Mouse (Mus musculus) heart, postnatal 14 days (tissue): ENCODE measurements at regions not wholly inside any gene's neighbourhood (a gene's known extent, or its start where the extent isn't known, plus 50 kb on each side); places are given as distances from the start of the nearest gene placed in this dataset.

Source experiments
- DNase-seq, 2 experiments: peaks; one replicate each; pipeline ENCODE4 v3.0.0; 2021 to 2022
- intact Hi-C: fragments of 180-260 bp; cut with DNase I; formaldehyde crosslinking; loops from one replicate; pipeline ENCODE4 v1.15.1; 2025

DNA sequence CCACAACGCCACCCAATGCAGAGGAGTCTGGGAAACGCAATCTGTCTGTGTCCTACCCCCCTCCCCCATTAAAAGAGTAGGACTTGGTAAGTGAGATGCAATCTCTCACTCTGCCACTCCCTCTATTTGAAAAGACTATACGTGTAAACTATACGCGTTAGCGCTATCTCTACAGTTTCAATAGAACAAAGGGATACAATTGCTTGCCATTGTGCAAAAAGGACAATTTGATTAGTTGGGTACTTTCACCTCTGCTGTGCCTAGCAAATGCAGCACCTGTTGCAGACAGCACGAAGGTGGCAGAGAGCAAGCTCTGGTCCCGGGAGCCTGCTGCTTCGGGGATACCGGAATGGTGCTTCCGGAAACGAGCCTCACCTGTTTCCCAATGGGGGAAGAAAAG lies 137.5 kb upstream of the Btg1 start:
- intact Hi-C loops = no loop called here
- DNase-seq = no peak

DNA sequence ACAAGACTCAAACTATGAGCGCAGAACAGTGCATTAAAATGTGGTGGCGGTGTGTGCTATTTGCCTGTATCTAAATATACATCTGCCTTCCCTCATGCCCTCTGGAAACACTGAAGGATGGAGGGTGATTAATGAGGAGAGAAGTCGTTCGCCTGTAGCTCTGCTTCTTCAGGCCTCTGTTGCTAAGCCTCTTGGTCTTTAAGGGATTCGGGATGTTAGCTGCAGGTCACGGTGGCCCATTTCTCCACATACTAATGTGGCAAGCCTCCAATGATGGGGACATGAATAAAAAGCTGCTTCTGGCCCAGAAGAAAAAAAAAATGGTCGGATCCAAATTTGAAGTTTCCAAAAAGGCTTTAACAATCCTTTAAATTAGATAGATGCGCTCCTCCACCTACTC lies 137.0 kb upstream of the Btg1 start:
- intact Hi-C loops = no loop called here
- DNase-seq = no peak

DNA sequence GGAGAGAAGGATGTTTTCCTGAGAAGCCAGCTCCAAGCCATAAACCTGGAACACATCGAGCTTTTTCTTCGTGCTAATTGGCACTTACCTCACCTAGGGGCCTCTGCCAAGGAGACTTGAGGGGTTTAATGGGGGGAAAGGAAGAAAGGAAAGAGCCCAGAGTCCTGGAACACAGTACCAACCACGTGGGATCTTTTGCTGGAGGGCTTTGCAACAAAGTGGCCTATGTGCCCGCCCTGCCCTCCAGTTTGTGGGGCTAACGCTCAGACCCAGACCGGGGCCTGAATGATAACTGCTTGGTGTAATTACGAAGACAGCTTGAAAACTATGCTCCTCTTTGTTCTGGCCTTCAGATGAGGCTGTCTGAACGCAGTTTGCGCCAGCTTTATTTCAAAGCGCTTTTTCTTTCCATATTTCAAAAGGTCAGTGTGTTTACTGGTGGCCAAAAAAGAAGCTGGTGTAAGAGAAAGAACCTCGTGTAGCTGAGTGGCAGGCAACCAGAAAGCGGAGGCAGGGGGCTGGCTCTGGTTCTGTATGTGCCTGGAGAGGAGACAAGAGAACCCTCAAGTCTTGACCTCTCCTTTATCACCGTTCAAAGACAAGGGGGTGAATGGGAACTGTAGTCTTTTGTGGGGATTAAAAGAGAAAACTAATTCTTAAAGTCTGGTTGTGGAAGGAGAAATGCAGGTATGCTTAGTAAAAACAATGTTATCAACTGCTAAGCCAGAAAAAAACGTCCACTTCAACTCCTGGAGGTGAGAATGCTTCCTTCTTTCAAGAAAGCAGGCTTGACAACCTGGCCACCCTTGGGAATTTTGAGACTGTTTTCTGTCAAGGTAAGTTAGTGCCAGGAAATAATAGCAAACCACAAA lies 136.1 kb upstream of the Btg1 start:
- intact Hi-C loops = no loop called here

DNA sequence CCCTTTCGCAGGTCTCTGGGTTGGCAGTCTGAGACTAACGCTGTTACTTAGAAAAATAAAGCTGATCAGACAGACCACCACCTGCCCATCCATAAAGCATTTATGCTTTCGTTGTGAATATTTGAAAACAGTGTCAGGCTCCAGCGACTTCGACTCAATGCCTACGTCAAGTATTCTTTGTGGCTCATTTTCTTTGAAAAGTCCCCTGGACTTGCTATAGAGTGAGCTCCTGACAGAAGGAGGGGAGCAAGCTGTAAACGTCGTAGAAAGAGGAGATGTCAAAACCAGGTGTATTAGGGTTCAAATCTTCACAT lies 135.5 kb upstream of the Btg1 start:
- intact Hi-C loops = no loop called here

More for the DNA sequence above, 136.1 kb upstream of the Btg1 start:
- peak in 1 of 2 experiments; percentile 1 for DNase-seq

DNA sequence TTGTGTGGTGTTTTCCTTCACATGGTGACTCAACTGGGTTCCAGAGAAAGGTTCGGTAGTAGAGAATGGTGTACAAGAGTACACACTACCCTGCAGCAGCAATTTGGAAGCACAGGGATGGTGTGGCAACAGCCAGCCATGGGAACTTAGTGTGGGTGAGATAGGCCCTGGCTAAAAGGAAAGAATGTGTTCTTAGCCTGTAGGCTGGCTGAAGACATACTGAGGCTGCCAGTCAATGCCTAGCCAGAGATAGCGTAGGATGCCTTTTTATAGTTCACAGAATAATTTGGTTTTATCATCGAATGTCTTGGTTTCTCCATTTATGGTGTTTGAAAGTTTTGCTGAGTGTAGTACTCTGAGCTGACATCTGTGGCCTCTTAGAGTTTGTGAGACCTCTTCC lies 130.1 kb upstream of the Btg1 start:
- no peak for DNase-seq
- intact Hi-C loops = no loop called here

More for the DNA sequence above, 135.5 kb upstream of the Btg1 start:
- no peak for DNase-seq

DNA sequence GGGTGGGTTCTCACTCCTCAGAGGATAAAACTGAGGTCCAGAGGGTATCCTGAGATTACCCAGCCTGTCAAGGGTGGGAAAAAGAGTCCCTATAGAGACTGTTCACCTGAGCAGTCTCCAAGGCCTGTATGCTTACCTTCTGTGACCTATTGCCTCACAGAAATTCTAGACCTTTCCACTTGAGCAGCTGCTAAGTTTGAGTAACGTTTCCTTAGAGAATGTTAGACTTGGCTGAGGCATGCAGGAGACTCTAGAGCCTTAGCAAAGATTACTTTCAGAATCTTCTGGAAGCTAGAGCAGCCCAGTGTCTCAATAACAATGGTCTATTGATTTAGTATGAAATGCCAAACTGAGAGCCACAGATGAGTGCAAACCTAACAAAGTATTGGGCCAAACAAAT lies 123.1 kb upstream of the Btg1 start:
- no peak for DNase-seq
- intact Hi-C loops = no loop called here

DNA sequence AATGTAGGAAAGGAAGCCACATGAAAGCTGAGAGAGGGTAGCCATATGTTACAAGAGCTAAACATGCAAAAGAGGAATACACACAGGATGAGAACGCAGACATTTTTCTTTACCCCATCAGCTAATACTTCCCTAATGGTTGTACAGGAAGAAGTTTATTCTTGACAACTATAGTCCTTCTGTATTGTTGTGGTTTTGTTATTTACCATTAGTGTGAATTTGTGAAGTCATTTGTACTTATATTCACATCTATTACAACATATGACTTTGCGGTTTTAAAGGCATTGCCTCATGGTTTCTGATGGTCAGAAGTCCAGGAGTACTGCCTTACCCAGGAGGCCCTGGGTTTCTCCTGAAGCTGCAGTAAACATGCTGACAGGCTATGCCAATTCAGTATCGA lies 120.1 kb upstream of the Btg1 start:
- intact Hi-C loops = no loop called here
- DNase-seq = no peak

DNA sequence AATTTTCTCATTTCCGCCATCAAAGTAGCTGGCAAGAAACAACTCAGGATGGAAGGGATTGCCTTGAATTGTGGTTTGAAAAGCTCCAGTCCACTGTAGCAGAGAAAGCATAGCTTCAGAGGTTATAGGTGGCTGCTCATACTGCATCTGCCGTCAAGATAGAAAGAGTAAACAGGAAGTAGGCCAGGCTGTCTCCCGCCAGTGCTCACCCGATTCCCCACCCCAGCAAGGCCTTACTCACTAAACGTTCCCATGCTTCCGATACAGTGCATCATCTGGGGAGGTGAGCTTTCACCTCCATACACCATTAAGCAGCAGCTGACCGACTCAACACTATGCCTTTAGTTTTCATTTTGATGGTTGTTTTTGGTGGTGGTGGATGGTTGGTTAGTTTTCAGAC lies 119.3 kb upstream of the Btg1 start:
- intact Hi-C loops = no loop called here
- no peak for DNase-seq

DNA sequence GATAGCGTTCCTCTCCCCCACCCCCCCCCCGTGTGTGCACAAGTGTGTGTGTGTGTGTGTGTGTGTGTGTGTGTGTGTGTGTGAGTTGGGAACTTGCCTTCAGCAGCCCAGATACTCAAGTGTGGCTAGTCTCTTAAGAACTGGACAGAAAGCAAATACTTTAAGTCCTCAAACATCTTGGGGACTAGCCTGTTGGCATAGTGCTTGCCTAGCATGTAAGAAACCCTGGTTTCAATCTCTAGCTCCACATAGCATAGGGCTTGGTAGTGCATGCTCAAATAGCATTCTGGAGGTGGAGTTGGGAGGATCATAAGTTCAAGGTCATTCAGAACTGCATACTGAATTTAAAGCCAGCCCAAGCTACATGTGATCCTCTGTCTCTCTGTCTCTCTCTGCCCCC lies 117.5 kb upstream of the Btg1 start:
- DNase-seq = no peak
- intact Hi-C loops = no loop called here

DNA sequence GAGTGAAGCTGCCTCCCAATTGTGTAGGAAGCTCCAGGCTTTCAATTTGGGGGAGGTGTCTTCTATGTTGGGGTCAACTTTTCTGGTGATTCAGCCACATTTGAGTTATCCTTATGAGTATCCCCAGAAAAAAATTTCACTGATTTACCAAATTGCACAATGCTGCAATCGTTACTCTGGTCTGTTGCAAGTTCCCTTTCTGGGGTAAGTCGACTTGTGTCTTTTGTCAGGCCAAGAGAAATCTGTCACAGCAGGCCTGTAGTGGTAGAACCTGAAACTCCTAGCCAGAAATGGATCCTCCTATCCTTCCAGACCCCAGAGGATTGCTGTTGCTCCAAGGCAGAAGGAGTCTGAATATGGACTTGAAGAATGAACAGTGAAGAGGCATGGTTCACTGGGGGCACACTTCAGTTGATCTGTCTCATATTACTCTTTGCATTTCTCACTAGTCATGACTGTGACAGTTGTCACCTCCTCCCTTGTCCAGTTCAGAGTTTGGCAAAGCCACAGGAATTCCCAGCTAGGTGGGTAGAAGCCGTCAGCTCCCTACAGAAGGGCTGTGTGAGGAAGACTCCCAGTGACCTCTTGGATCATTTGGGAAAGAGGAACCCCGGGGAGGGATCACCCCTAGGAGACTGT lies 114.6 kb upstream of the Btg1 start:
- intact Hi-C loops = no loop called here
- DNase-seq = no peak

DNA sequence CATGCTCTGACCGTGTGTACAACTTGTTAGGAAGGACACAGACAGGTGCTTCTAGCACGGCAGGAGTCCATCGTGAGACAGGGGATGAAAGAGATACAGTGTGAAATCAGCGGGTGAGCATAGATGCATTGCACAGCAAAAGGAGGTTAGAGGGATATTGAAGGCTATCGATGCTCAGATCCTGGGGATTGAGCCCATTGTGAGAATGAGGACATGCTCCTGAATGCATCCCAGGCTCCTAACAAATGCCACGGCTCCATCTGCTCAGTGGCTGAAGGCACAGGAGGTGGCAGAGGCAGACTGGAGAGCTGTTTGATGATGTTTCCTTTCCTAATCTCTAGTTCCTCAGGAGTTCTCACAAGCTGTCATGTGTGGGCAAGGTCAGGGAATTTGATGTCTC lies 114.1 kb upstream of the Btg1 start:
- intact Hi-C loops = no loop called here
- DNase-seq = no peak

DNA sequence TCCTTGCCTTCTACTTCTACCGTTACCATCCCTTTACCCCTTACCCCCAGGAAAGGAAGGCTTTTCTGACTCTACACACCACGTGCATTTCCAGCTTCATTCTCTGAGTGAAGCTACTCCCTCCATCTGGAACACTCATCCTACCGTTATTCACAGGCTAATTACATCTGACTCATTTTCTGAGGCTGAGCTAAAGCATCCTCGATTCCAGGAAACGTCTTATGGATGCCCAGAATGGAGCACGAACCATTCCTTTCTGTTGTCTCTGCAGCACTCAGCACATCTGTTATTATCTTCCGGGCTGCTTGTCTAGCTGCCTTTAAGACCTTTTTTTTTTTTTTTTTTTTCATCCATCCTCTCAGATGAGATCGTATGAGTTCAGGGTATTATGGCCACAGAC lies 112.5 kb upstream of the Btg1 start:
- intact Hi-C loops = no loop called here
- no peak for DNase-seq

DNA sequence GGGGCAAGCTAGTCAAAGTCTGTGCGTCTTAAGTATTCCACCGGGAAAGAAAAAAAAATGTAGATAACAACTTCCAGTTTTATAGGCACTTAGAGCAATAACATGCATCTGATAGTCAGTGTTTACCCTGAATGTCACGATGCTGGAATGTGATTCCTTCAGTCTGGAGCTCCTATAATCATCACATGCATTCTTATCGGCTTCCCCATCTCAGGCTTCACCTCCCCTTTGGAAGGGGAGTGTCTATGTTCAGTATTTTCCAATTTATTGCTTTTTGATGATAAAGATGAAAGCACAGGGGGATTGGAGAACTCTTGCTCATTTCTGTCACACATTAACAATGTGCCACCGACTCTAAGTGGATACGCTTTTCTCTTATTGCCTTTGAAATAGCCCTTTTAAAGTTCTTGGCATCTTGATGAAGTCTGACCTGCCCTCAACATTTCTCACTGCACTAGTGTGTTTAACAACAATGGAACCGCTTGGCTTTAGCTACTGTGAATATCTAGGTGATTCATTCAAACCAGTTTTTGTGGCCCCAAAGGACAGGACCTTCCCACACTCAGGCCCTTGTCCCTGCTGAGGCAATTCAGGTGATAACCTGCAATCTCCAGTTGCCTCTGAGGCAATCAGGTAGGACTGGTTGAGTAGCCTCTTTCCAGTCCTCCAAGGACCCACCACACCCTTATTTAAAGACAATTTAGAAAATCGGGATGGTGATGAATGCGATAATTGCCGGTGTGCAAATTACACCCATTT lies 101.5 kb upstream of the Btg1 start:
- DNase-seq = no peak
- intact Hi-C loops = no loop called here

DNA sequence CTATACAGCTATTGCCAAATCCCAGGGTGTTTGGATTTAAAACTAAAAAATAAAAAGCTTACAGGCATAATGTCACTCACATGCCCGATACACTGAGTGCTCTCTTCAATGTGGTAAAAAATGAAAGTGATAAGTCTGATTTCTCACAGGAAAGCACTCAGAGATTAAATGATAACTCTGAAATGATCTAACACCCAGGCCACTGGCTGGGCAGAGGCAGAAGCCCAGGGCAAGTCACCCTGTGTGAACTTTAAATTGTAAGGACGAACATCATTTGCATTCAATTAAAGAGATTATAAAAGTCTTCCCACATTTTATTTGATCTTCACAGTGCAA lies 100.9 kb upstream of the Btg1 start:
- DNase-seq = no peak
- intact Hi-C loops = no loop called here

DNA sequence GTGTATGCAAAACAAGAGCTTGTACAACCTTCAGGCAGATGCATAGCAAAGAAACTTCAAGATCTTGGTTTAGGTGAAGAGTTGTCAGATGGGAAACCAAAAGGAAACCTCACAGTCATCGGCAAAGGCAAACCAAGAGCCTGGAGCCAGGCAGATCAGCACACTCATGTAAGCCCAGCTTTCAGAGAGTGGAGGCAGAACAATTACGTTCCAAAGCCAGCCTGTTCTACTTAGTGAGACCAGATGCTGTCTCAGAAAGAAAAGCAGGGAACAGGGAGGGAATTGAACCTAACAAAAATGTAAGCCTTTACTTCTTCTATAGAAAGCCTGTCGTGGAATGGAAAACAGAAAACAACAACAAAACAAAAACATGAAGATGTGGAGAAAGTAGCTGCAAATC lies 97.4 kb upstream of the Btg1 start:
- intact Hi-C loops = no loop called here
- DNase-seq = no peak

DNA sequence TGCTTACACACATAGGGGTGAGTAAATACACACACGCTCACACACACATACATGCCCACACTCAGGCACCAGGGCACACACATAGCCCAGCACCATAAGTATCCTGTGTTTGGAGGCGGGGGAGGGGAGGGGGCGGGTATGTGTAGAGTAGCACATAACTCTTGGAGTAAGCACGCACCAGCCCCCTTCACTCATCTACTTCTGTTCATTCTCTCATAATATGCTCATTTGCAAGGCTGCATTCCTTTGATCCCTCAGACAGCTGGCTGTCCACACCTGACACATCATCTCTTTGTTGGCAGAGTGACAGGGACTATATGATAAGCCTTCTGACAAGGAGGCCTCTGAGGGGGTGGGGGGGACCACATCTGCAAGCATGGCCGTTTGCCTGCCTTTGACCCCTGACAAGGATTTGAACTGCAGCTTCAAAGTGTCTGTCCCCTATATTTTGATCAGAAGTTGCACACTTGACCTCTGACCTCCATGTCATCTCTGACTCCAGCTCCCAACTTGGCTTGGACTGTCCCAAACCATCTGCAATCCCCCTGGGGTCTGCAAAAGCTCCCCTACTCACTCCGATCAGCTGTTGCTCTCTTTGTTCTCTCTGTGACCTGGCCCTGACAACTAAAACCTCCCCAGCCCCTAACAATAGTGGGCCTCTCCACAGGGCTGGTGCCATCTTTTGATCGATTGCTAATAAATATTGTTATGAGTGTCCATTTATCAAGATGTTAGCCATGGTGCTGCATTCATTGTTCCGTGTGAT lies 95.6 kb upstream of the Btg1 start:
- intact Hi-C loops = no loop called here
- DNase-seq = no peak

DNA sequence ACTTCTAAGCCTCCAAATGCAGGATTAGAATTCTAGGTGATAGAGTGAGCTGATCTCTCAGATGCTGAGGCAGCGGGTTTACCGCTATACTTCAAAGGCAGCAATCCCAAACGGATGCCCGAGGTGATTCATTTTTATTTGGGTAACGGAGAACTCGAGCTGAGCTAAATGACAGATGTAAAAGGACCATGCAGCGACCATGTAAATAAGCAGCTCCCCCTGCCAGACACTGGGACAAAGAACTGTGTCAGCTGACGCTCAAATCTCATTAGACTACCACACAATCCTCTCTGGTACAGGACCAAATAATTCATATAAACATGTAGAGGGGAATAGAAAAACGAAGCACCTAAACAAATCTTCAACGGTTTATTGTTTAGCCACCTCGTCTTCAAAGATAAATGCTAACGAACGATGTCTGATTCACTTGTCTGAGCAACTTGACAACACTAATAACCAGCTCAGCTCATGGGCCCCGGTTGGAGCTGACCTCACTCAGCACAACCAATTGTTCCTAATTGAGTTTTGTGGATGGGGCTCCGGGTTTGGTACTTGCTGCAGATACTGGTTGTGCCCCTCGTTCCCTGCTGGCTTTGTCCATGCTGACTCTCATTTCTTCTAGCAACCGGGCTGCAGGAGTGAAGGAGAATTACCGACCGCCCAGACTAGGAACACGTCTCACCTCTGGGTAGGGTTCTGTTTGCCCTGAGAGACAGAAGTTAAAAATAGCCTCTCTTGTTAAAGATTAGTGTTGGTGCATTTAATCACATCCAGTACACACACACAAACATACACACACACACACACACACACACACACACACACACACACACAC lies 92.6 kb upstream of the Btg1 start:
- intact Hi-C loops = no loop called here
- DNase-seq = no peak

DNA sequence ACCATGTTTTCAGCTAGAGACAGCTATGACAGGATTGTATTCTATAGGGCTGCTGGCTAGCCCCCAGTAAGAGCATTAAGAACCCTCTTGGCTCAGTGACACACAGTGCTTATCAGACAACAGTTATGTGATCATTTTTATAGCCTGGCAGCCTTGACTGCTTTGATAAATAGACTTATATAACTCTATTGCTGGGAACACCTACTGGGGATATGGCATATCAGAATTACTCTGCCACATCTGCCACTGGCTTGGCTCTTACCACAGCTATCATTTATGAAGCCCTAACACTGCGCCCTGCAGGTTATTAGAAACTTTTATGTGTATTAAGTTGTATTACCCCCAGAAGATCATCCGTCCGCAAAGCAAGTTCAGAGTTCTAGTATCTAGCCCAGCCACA lies 88.9 kb upstream of the Btg1 start:
- no peak for DNase-seq
- intact Hi-C loops = no loop called here

DNA sequence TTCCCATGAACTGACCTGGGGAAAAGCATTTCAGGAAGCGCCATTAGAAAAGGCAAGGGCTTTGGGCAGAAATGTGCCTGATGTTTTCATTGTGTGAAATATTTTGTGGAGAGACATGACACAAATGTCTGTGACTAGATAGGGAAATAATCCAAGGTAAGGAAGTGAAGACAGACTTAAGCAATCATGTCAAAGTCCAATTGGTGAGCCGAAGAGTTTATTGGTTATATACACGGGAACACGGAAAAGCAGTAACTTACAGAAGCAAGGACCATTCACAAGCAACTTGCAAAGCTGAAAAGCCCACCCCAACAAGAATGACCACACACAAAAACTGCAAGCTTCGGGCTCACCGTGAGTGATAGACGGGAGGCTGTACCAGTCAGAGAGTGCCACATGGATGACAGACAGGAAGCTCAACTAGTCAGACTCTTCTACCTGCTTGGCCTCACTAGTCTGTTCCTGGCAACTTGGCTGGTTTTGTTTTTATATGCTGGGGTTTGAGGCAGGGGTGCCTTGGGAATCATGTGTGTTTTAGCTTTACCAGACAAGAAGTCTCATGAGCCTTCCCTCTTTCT lies 82.2 kb upstream of the Btg1 start:
- DNase-seq = no peak
- intact Hi-C loops = no loop called here

DNA sequence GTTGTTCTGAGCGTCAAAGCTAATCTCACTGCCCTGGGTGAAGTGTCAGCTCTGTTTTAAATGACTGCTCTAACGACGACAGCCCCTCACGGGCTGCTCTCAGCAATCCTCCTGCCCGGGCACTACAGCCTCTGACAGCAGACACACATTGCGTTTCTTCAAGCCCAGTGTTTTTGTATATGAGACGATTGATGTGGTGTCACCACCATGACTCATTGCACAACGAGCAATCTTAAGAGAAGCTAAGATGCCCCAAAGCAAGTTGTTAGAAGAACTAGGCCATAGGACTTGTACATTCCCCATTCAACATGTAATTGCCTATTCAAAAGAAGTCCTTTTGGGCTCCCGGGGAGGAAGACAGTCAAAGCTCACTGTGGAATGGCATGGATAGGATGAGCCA lies 81.3 kb upstream of the Btg1 start:
- intact Hi-C loops = no loop called here
- DNase-seq = no peak
